Mouse (Mus musculus) myocyte (in vitro differentiated cells): ENCODE results near the gene Il1rn. TPM values are rescaled to one million over a fixed set of nuclear protein-coding genes. Genes with fewer than 3 reads are reported as not detected.

Source experiments
- H3K27me3 ChIP-seq: one replicate; pipeline ENCODE4 v1.6.1; 2011; ENCODE audit not compliant: control insufficient read depth, insufficient read depth, insufficient read length
- H3K36me3 ChIP-seq: one replicate; pipeline ENCODE4 v1.6.1; 2011; ENCODE audit not compliant: control insufficient read depth, insufficient read depth
- H3K4me2 ChIP-seq: one replicate; pipeline ENCODE4 v1.6.1; 2011; ENCODE audit warnings: low read depth, control low read depth
- H3K4me3 ChIP-seq: one replicate; pipeline ENCODE4 v1.5.1; 2011; ENCODE audit warnings: mild to moderate bottlenecking, control low read depth, moderate library complexity
- H3K79me2 ChIP-seq: one replicate; pipeline ENCODE4 v1.6.1; 2011; ENCODE audit not compliant: control insufficient read depth, insufficient read depth
- H3ac ChIP-seq: one replicate; pipeline ENCODE4 v1.6.1; 2011; ENCODE audit not compliant: control insufficient read depth, insufficient read length
- CEBPB ChIP-seq: IDR thresholded peaks from 2 replicates; pipeline ENCODE4 v1.6.1; 2011; ENCODE audit warnings: mild to moderate bottlenecking, moderate library complexity; ENCODE audit not compliant: poor library complexity, insufficient read depth, severe bottlenecking
- E2F4 ChIP-seq: IDR thresholded peaks from one replicate; pipeline ENCODE4 v1.6.1; 2011; ENCODE audit warnings: mild to moderate bottlenecking, control low read depth, moderate library complexity; ENCODE audit not compliant: insufficient read depth
- MAX ChIP-seq: IDR thresholded peaks from one replicate; pipeline ENCODE4 v1.6.1; 2011; ENCODE audit warnings: low read depth, mild to moderate bottlenecking, control low read depth
- MYOD1 ChIP-seq, 3 experiments: IDR thresholded peaks; one replicate each; pipeline ENCODE4 v1.6.1; 2011; ENCODE audit warnings: control low read depth in 2 of 3, low read depth in 2 of 3, mild to moderate bottlenecking in 2 of 3, moderate library complexity in 1 of 3; ENCODE audit not compliant: insufficient read length in 2 of 3, control insufficient read depth in 1 of 3
- MYOG ChIP-seq, 3 experiments: IDR thresholded peaks; one replicate each; pipeline ENCODE4 v1.6.1; 2011; ENCODE audit warnings: control low read depth in 2 of 3, low read depth in 2 of 3, mild to moderate bottlenecking in 2 of 3; ENCODE audit not compliant: insufficient read length in 2 of 3, control insufficient read depth in 1 of 3, insufficient read depth in 1 of 3
- POLR2A ChIP-seq: IDR thresholded peaks from one replicate; pipeline ENCODE4 v1.6.1; 2011; ENCODE audit warnings: low read depth, mild to moderate bottlenecking, control low read depth, moderate library complexity; ENCODE audit not compliant: insufficient read length
- POLR2AphosphoS2 ChIP-seq: IDR thresholded peaks from one replicate; pipeline ENCODE4 v1.6.1; 2011; ENCODE audit warnings: low read depth, control low read depth; ENCODE audit not compliant: insufficient read length
- REST ChIP-seq: IDR thresholded peaks from one replicate; pipeline ENCODE4 v1.6.1; 2011; ENCODE audit warnings: mild to moderate bottlenecking, control low read depth, moderate library complexity; ENCODE audit not compliant: insufficient read depth, insufficient read length
- SRF ChIP-seq: IDR thresholded peaks from one replicate; pipeline ENCODE4 v1.6.1; 2011; ENCODE audit warnings: low read depth; ENCODE audit not compliant: control insufficient read depth, insufficient read length
- TCF12 ChIP-seq: IDR thresholded peaks from one replicate; pipeline ENCODE4 v1.6.1; 2011; ENCODE audit warnings: mild to moderate bottlenecking, control low read depth; ENCODE audit not compliant: poor library complexity, insufficient read depth, severe bottlenecking
- TCF3 ChIP-seq: IDR thresholded peaks from one replicate; pipeline ENCODE4 v1.6.1; 2011; ENCODE audit warnings: low read depth, control low read depth; ENCODE audit not compliant: insufficient read length
- USF1 ChIP-seq: IDR thresholded peaks from one replicate; pipeline ENCODE4 v1.6.1; 2011; ENCODE audit warnings: low read depth, mild to moderate bottlenecking, control low read depth, moderate library complexity
- polyA plus RNA-seq: library from polyadenylated mRNA; unstranded; fragments of >200 nt; fragmentation: generic; extraction: Trizol; gene quantifications from one replicate; pipeline ENCODE4 v1.2.1, GENCODE M21; 2012; ENCODE audit warnings: missing spikeins

The Il1rn gene
- polyA plus RNA-seq, 1 experiment, result 0.41 TPM

DNA sequence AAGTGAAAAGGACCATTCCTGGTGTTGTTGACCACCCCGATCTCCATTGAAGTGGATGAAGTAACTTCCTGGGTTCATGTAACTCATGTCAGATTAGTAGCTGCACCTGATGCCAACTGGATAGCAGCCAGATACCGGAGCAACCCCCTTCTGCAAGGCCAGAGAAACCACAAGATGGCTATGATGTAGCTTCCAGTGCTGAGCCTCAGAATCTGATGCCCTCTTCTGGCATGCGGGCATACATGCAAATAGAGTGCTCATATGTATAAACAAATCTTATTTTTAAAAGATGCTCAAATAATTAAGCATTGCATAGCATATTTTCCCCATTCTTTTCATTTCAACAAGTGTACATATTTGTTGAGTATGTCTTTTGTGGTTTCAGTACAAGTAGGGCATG lies 27.2 kb downstream of the Il1rn start:
- Histone ChIP-seq H3K4me3 (no peak overlapping the region), H3K36me3 (no peaks in the 10 kb centered on the region), H3ac (no peak overlapping the region), H3K27me3 (no peaks in the 10 kb centered on the region), H3K79me2 (no peaks in the 10 kb centered on the region), H3K4me2 (no peak overlapping the region)
- TF ChIP-seq MYOD1 (IDR thresholded peaks at IDR 0.05; ENCODE audit: control insufficient read depth in 1 of 3, insufficient read length in 2 of 3, low read depth in 2 of 3) (no peak), POLR2A (no peak), TCF3 (no peak), SRF (no peak), TCF12 (no peak), MAX (no peak), REST (no peak), CEBPB (no peak), POLR2AphosphoS2 (no peak), USF1 (no peak), MYOG (IDR thresholded peaks at IDR 0.05; ENCODE audit: control insufficient read depth in 1 of 3, insufficient read depth in 1 of 3, insufficient read length in 2 of 3, low read depth in 2 of 3) (no peak), E2F4 (no peak)

DNA sequence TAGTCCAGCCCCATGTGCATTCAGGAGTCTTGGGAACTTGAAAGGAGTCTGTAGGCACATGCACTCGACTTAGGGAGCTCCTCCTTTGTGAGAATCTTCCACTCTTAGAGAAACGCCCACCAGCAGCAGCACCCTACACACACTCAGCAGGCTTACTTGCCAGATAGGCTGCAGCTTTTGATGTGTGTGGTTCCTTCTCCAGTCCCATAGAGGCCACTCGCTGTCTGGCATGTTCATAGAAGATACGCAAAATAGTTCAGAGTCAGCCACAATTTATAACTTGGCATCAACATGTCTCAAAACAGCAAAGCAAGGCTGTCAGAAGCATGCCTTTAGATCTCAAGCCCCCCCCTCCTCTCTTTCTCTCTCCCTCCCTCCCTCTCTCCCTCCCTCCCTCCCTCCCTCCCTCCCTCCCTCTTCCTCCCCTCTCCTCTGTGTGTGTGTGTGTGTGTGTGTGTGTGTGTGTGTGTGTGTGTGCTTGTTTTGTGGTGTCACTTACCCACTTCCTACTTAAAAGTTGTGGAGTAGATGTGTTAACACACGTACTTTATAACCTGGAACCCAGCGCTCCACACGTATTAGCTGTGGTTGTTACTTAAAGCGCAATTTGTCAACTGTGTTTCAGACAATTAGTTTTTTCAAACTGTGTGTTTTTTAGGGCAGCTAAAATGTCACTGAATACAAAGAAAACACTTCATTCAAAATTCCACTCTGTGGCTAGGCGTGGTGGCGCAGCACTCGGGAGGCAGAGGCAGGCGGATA lies 29.7 kb downstream of the Il1rn start:
- TF ChIP-seq POLR2AphosphoS2, result no peak
- TF ChIP-seq REST, result no peak
- no peak for TF ChIP-seq MAX
- TF ChIP-seq USF1, result no peak
- TF ChIP-seq SRF, result no peak
- no peak for TF ChIP-seq TCF12
- Histone ChIP-seq H3K4me2 (no peak overlapping the region), H3K79me2 (no peaks in the 10 kb centered on the region), H3K36me3 (no peaks in the 10 kb centered on the region), H3K4me3 (no peak overlapping the region), H3ac (no peak overlapping the region), H3K27me3 (no peaks in the 10 kb centered on the region)

DNA sequence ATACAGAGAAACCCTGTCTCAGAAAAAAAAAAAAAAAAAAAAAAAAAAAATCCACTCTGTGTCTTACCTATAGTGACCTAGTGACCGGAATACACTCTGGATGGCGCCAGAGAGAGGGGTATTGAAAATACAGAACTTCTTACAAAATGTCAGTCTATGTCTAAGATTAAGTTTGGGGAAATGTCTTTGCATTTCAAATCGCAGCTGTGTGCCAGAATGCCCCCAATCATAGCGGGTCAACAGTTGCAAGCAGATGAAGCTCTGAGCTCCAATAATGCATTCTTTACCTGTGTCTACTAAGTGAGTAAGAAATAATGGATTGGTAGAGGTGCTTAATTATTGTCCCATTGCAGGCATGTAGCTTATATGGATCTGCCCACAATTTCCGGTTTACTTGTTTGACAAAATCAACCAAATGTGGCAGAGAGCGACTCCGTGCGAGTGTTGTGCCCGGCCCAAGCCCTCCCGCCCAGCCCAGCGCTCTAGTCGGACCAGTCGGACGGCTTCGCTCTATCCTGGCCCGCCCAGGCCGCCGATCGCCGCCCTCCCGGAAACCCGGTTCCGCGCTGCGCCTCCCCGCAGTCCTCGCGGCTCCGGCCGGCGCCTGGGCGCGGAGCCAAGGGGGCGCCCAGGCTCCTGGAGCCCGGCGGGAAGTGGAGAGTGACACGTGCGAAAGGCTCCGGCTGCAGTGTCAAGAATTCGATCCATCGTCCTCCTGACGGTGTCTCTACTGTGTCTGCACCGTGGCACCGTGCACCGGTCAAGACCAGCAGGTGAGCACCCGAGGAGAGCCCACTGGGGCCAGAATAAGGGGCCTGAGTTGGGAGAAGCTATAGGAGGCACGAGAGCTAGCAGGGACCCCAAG lies 30.6 kb downstream of the Il1rn start, which contains the start of gene Psd4:
Psd4 (plus strand) TSS at position 551 of the 865 bp plus-strand sequence.
- Histone ChIP-seq H3K79me2 (no peaks in the 10 kb centered on the region), H3K4me2 (no peak within 1 kb of the TSS), H3K4me3 (no peak within 1 kb of the TSS), H3ac (no peak within 1 kb of the TSS), H3K27me3 (no peaks in the 10 kb centered on the region), H3K36me3 (no peaks in the 10 kb centered on the region)
- no peak for TF ChIP-seq E2F4
- TF ChIP-seq POLR2A, result no peak
- no peak for TF ChIP-seq POLR2AphosphoS2
- TF ChIP-seq TCF12, result no peak
- TF ChIP-seq REST, result no peak
- TF ChIP-seq USF1, result no peak
- no peak for TF ChIP-seq MYOD1 (IDR thresholded peaks at IDR 0.05; ENCODE audit: control insufficient read depth in 1 of 3, insufficient read length in 2 of 3, low read depth in 2 of 3)
- TF ChIP-seq TCF3, result no peak
- no peak for TF ChIP-seq SRF
- TF ChIP-seq MAX, result no peak
- TF ChIP-seq MYOG (IDR thresholded peaks at IDR 0.05; ENCODE audit: control insufficient read depth in 1 of 3, insufficient read depth in 1 of 3, insufficient read length in 2 of 3, low read depth in 2 of 3), result no peak
- TF ChIP-seq CEBPB, result no peak

GRCm38 (mm10) chr2:24367895-24368261 lies 31.2 kb downstream of the Il1rn start:
- Histone ChIP-seq H3K36me3 (no peaks in the 10 kb centered on the region), H3ac (no peak overlapping the region), H3K79me2 (no peaks in the 10 kb centered on the region), H3K4me3 (no peak overlapping the region), H3K4me2 (no peak overlapping the region), H3K27me3 (no peaks in the 10 kb centered on the region)
- TF ChIP-seq E2F4 (no peak), MYOD1 (IDR thresholded peaks at IDR 0.05; ENCODE audit: control insufficient read depth in 1 of 3, insufficient read length in 2 of 3, low read depth in 2 of 3) (no peak), TCF3 (no peak), POLR2AphosphoS2 (no peak), MYOG (IDR thresholded peaks at IDR 0.05; ENCODE audit: control insufficient read depth in 1 of 3, insufficient read depth in 1 of 3, insufficient read length in 2 of 3, low read depth in 2 of 3) (no peak), USF1 (no peak), MAX (no peak), POLR2A (no peak), CEBPB (no peak), TCF12 (no peak), SRF (no peak)
